Mouse (Mus musculus) T-helper 17 cell (primary cell): ENCODE measurements at regions not wholly inside any gene's neighbourhood (a gene's known extent, or its start where the extent isn't known, plus 50 kb on each side); places are given as distances from the start of the nearest gene placed in this dataset.
"Not testable (repeated sequence)": the region's sequence is repeated elsewhere in the genome, so short reads cannot be mapped to it uniquely, and the experiment has no call there.

Source experiments
- in situ Hi-C, 2 experiments: fragments of 300-600 bp; cut with MboI, MseI; formaldehyde crosslinking; loops; 1 replicate in 1 of 2; 2 replicates in 1 of 2; pipeline ENCODE4 v1.15.1; 2025; ENCODE audit warnings: high pct_unique_total_duplicates in 2 of 2

- in situ Hi-C loops = no loop called here
These were observed 469.2 kb downstream of the Epha7 start for GRCm38 (mm10) chr4:29282169-29282568.

GRCm38 (mm10) chr4:29301348-29301747, 488.4 kb downstream of the Epha7 start:
- in situ Hi-C loops = no loop called here

- in situ Hi-C loops = no loop called here
These were observed 491.0 kb downstream of the Epha7 start for GRCm38 (mm10) chr4:29303951-29304350.

GRCm38 (mm10) chr4:29307245-29307644, 494.3 kb downstream of the Epha7 start:
- in situ Hi-C loops = no loop called here

GRCm38 (mm10) chr4:29323921-29324320, 511.0 kb downstream of the Epha7 start:
- in situ Hi-C loops = no loop called here

GRCm38 (mm10) chr4:29329145-29329544, 516.2 kb downstream of the Epha7 start:
- in situ Hi-C loops = no loop called here

GRCm38 (mm10) chr4:29331747-29332146, 518.8 kb downstream of the Epha7 start:
- in situ Hi-C loops = no loop called here

GRCm38 (mm10) chr4:29337245-29337644, 524.3 kb downstream of the Epha7 start:
- in situ Hi-C loops = no loop called here

GRCm38 (mm10) chr4:29362191-29362590, 549.3 kb downstream of the Epha7 start:
- in situ Hi-C loops = no loop called here

- in situ Hi-C loops = no loop called here
These were observed 576.4 kb downstream of the Epha7 start for GRCm38 (mm10) chr4:29389282-29389681.

- in situ Hi-C loops = no loop called here
These were observed 577.4 kb downstream of the Epha7 start for GRCm38 (mm10) chr4:29390333-29390732.

- in situ Hi-C loops = no loop called here
These were observed 589.2 kb downstream of the Epha7 start for GRCm38 (mm10) chr4:29402143-29402542.

- in situ Hi-C loops = no loop called here
These were observed 601.7 kb downstream of the Epha7 start for GRCm38 (mm10) chr4:29414616-29415015.

GRCm38 (mm10) chr4:29420198-29420792, 607.4 kb downstream of the Epha7 start:
- in situ Hi-C loops = no loop called here

- in situ Hi-C loops = not testable (repeated sequence)
These were observed 618.6 kb downstream of the Epha7 start for GRCm38 (mm10) chr4:29431493-29431892.

- in situ Hi-C loops = loop anchor here in 1 of 2 experiments (10.0 kb wide), 1 partner anchor 1701 kb away; no protein-coding TSS in a partner anchor
These were observed 650.4 kb downstream of the Epha7 start for GRCm38 (mm10) chr4:29463329-29463728.

GRCm38 (mm10) chr4:29466315-29466714, 653.4 kb downstream of the Epha7 start:
- in situ Hi-C loops = loop anchor here in 1 of 2 experiments (10.0 kb wide), 1 partner anchor 1698 kb away; no protein-coding TSS in a partner anchor

- in situ Hi-C loops = no loop called here
These were observed 667.6 kb downstream of the Epha7 start for GRCm38 (mm10) chr4:29480384-29481092.

- in situ Hi-C loops = no loop called here
These were observed 668.3 kb downstream of the Epha7 start for GRCm38 (mm10) chr4:29481093-29481715.

GRCm38 (mm10) chr4:29482407-29482806, 669.5 kb downstream of the Epha7 start:
- in situ Hi-C loops = no loop called here

GRCm38 (mm10) chr4:29500844-29501243, 687.9 kb downstream of the Epha7 start:
- in situ Hi-C loops = no loop called here

- in situ Hi-C loops = no loop called here
These were observed 712.1 kb downstream of the Epha7 start for GRCm38 (mm10) chr4:29525051-29525450.
